Mouse (Mus musculus) left cerebral cortex, postnatal 10 days (tissue): ENCODE measurements around the gene Rdh16f1. TPM values are rescaled to one million over a fixed set of nuclear protein-coding genes. Genes with fewer than 3 reads are reported as not detected.
"Not testable (repeated sequence)": the region's sequence is repeated elsewhere in the genome, so short reads cannot be mapped to it uniquely, and the experiment has no call there.

Source experiments
- DNase-seq, 2 experiments: peaks; one replicate each; pipeline ENCODE4 v3.0.0; 2021 to 2022; ENCODE audit warnings: low spot score in 2 of 2, mixed read lengths in 1 of 2; ENCODE audit errors: extremely low spot score in 1 of 2
- intact Hi-C: fragments of 180-260 bp; cut with DNase I; formaldehyde crosslinking; loops from one replicate; pipeline ENCODE4 v1.15.1; 2025
- total RNA-seq, 2 experiments: library from RNA; stranded (reverse); gene quantifications; 2 replicates each; pipeline ENCODE4 v1.2.3; 2021

Gene Rdh16f1
- total RNA-seq, 2 experiments from 2014 or later: 0.24 TPM; not detected in 1

GRCm38 (mm10) chr10:127744661-127745060 lies 14.9 kb upstream of the Rdh16f1 start:
- intact Hi-C loops: loop anchor here (5.0 kb wide), 1 partner anchor 193 kb away; no protein-coding TSS in a partner anchor
- peak in 1 of 2 experiments; percentile 69 for DNase-seq

GRCm38 (mm10) chr10:127745886-127746285 lies 13.7 kb upstream of the Rdh16f1 start:
- intact Hi-C loops: loop anchor here (5.0 kb wide), 1 partner anchor 191 kb away; no protein-coding TSS in a partner anchor
- DNase-seq: no peak

GRCm38 (mm10) chr10:127747254-127747653 lies 12.3 kb upstream of the Rdh16f1 start:
- intact Hi-C loops: loop anchor here (5.0 kb wide), 1 partner anchor 190 kb away; no protein-coding TSS in a partner anchor
- DNase-seq: no peak

GRCm38 (mm10) chr10:127748847-127749612 lies 10.6 kb upstream of the Rdh16f1 start:
- intact Hi-C loops: loop anchor here (5.0 kb wide), 1 partner anchor 188 kb away; no protein-coding TSS in a partner anchor

GRCm38 (mm10) chr10:127750136-127750777 lies 9.3 kb upstream of the Rdh16f1 start:
- intact Hi-C loops: no loop called here
- DNase-seq: peak in 1 of 2 experiments; percentile 31

More at GRCm38 (mm10) chr10:127748847-127749612, 10.6 kb upstream of the Rdh16f1 start:
- DNase-seq: peak in 1 of 2 experiments; percentile 55

- peak in 1 of 2 experiments; percentile 39 for DNase-seq
- intact Hi-C loops: no loop called here
These were observed 8.0 kb upstream of the Rdh16f1 start, which contains the start of gene Gpr182 for GRCm38 (mm10) chr10:127751548-127751947. Gpr182 (minus strand) TSS chr10:127751732.

- intact Hi-C loops: no loop called here
- DNase-seq: no peak
These were observed 4.9 kb upstream of the Rdh16f1 start for GRCm38 (mm10) chr10:127754566-127755166.

- DNase-seq: no peak
- intact Hi-C loops: no loop called here
These were observed 4.3 kb upstream of the Rdh16f1 start for GRCm38 (mm10) chr10:127755246-127755645.

GRCm38 (mm10) chr10:127755770-127756468 lies 3.7 kb upstream of the Rdh16f1 start:
- intact Hi-C loops: no loop called here
- DNase-seq: no peak

GRCm38 (mm10) chr10:127762926-127763325 lies 3.3 kb downstream of the Rdh16f1 start:
- DNase-seq, intact Hi-C loops: not testable (repeated sequence)

GRCm38 (mm10) chr10:127763914-127764680 lies 4.5 kb downstream of the Rdh16f1 start:
- intact Hi-C loops: no loop called here
- no peak for DNase-seq

- intact Hi-C loops: no loop called here
- DNase-seq: no peak
These were observed 7.0 kb downstream of the Rdh16f1 start for GRCm38 (mm10) chr10:127766564-127766963.

GRCm38 (mm10) chr10:127776011-127776410 lies 16.4 kb downstream of the Rdh16f1 start, which contains the start of gene Rdh9:
Rdh9 (plus strand) TSS chr10:127776386.
- DNase-seq: no peak
- intact Hi-C loops: no loop called here

GRCm38 (mm10) chr10:127782321-127782720 lies 22.7 kb downstream of the Rdh16f1 start:
- intact Hi-C loops, DNase-seq: not testable (repeated sequence)

- DNase-seq, intact Hi-C loops: not testable (repeated sequence)
These were observed 25.8 kb downstream of the Rdh16f1 start for GRCm38 (mm10) chr10:127785411-127785810.

- DNase-seq: no peak
- intact Hi-C loops: no loop called here
These were observed 39.7 kb downstream of the Rdh16f1 start for GRCm38 (mm10) chr10:127799295-127799694.

- no peak for DNase-seq
These were observed 41.3 kb downstream of the Rdh16f1 start, which contains the start of gene Rdh16 for GRCm38 (mm10) chr10:127800891-127801290. Rdh16 (plus strand) TSS chr10:127801152.

GRCm38 (mm10) chr10:127801612-127802011 lies 42.0 kb downstream of the Rdh16f1 start:
- intact Hi-C loops: no loop called here

More at GRCm38 (mm10) chr10:127800891-127801290, 41.3 kb downstream of the Rdh16f1 start, which contains the start of gene Rdh16:
- intact Hi-C loops: no loop called here

More at GRCm38 (mm10) chr10:127801612-127802011, 42.0 kb downstream of the Rdh16f1 start:
- no peak for DNase-seq
